Mouse (Mus musculus) bone marrow macrophage, adult 2 months (primary cell): ENCODE measurements around the gene Zfp27.

Experiments
- CTCF ChIP-seq: IDR thresholded peaks from 2 replicates; pipeline ENCODE4 v1.5.1; 2012; ENCODE audit warnings: low read depth, mild to moderate bottlenecking, low read length, moderate library complexity
- POLR2A ChIP-seq: IDR thresholded peaks from 2 replicates; pipeline ENCODE4 v1.6.1; 2012; ENCODE audit warnings: mild to moderate bottlenecking, low read depth, low read length, borderline replicate concordance

DNA sequence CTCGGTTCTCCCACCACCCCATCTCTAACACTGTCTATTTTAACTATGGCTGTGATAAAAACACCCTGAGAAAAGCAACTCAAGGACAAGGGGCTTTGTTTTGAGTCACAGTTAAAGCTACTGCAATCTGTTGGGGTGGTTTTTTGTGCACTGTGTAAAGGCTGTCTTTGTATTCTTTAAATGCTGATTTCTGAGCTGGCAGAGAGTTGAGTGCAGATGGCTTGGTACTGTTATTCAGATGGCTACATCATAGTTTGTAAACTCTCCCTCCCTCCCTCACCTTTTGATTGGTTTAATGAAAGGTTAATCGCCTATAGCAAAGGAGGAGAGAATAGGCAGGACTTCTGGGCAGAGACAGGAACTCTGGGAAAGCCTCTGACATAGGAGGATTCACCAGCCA, 37.8 kb upstream of the Zfp27 start:
- no peak for TF ChIP-seq POLR2A
- no peak for TF ChIP-seq CTCF
